Mouse (Mus musculus) hindbrain, embryonic 16.5 days (tissue): ENCODE results near the gene Bicral. TPM values are rescaled to one million over a fixed set of nuclear protein-coding genes. Genes with fewer than 3 reads are reported as not detected.

Experiments used
- ATAC-seq: fragments of 200-750 bp; cut with Nextera tagmentation; 2 replicates; pipeline ENCODE4 v1.8.0; 2017; ENCODE audit warnings: moderate TSS enrichment, moderate library complexity
- H3K27ac ChIP-seq: fragments of 300-500 bp; sonication (generic); 2 replicates; pipeline ENCODE4 v1.5.1; 2014; ENCODE audit warnings: low read depth, mild to moderate bottlenecking, control low read depth, low read length, moderate library complexity
- H3K27me3 ChIP-seq: fragments of 300-500 bp; sonication (generic); replicated peaks from 2 replicates; pipeline ENCODE4 v1.6.1; 2014; ENCODE audit warnings: low read length; ENCODE audit not compliant: control insufficient read depth, insufficient read depth
- H3K36me3 ChIP-seq: fragments of 300-500 bp; sonication (generic); 2 replicates; pipeline ENCODE4 v1.6.1; 2014; ENCODE audit warnings: mild to moderate bottlenecking, low read length, moderate library complexity, mixed read lengths; ENCODE audit not compliant: control insufficient read depth, insufficient read depth
- H3K4me1 ChIP-seq: fragments of 300-500 bp; sonication (generic); 2 replicates; pipeline ENCODE4 v1.6.1; 2014; ENCODE audit warnings: low read depth, low read length; ENCODE audit not compliant: control insufficient read depth, insufficient read depth
- H3K4me2 ChIP-seq: fragments of 300-500 bp; sonication (generic); 2 replicates; pipeline ENCODE4 v1.6.1; 2014; ENCODE audit warnings: mild to moderate bottlenecking, low read length, control low read depth, moderate library complexity
- H3K4me3 ChIP-seq: fragments of 300-500 bp; sonication (generic); 2 replicates; pipeline ENCODE4 v1.5.1; 2014; ENCODE audit warnings: mild to moderate bottlenecking, low read length, control low read depth, moderate library complexity
- H3K9ac ChIP-seq: fragments of 300-500 bp; sonication (generic); 2 replicates; pipeline ENCODE4 v1.6.1; 2014; ENCODE audit warnings: low read depth, mild to moderate bottlenecking, control low read depth, low read length, moderate library complexity
- H3K9me3 ChIP-seq: fragments of 300-500 bp; sonication (generic); 2 replicates; pipeline ENCODE4 v1.6.1; 2014; ENCODE audit warnings: mild to moderate bottlenecking, low read length, moderate library complexity; ENCODE audit not compliant: control insufficient read depth
- WGBS: fragments of 180-500 bp; shearing (Covaris S2); extraction: QIAGEN DNeasy Blood & Tissue Kit; methylation state at CpG from one replicate; pipeline ENCODE4 v1.1.7; 2014; 5-methylcytosine and 5-hydroxymethylcytosine counted together
- polyA plus RNA-seq: library from polyadenylated mRNA; unstranded; fragments of >200 nt; fragmentation: Nextera tagmentation; extraction: Ambion mirVana; gene quantifications from 2 replicates; pipeline ENCODE4 v1.2.1, GENCODE M21; 2015

Gene Bicral
- polyA plus RNA-seq, result 6.0 and 6.2 TPM in 2 replicates

DNA sequence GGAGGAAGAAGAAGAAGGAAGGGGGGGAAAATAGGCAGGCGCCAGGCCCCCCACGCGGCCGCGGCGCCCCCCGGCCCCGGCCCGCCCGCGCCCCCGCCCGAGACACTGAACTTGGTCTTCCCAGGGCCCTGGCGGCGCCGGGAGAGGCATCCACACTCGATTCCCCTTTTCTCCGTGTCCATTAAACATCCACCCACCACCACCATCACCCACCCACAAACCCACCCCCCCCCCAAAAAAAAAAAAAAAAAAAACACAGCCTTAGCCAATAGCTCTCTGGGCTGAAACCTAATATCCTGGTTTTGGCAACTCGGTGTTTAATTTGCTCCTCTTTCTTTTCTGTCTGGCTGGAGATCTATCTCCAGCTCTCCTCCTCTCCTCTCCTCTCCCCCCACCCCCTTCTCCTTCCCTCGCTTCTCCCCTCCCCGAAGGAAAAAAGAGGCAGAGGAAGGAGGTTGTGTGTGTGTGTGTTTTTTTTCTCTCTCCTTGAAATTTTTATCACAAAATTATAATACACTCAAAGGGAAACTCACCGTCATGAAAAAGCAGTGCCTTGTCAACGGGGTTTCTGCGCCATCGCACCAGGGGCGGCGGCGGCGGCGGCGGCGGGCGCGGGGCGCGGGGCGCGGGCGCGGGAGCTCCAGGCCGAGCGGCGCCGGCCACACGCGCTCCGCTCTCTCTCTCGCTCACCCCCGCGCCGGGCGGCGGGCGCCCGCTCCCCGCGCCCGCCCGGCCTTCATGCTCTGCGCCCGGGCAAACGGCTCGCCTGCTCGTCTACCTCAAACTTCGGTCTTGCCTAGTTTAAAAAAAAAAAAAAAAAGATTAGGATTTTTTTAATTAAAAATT is at the start of gene Bicral:
Gene Bicral (minus strand): TSS at position 580 of the 846 bp plus-strand sequence.
- Histone ChIP-seq H3K27me3 (no peaks in the 10 kb centered on the region), H3K4me2 (peak within 1 kb of the TSS; percentile 77), H3K4me3 (peak within 1 kb of the TSS; percentile 90), H3K36me3 (no peaks in the 10 kb centered on the region), H3K4me1 (peaks cover 28% of the 10 kb centered on the region), H3K9ac (peak within 1 kb of the TSS; percentile 100), H3K27ac (peak within 1 kb of the TSS; percentile 100), H3K9me3 (no peaks in the 10 kb centered on the region)
- ATAC-seq, result peak; percentile 70
- under 1% methylated on average over 56 of the region's 65 CpGs for WGBS

DNA sequence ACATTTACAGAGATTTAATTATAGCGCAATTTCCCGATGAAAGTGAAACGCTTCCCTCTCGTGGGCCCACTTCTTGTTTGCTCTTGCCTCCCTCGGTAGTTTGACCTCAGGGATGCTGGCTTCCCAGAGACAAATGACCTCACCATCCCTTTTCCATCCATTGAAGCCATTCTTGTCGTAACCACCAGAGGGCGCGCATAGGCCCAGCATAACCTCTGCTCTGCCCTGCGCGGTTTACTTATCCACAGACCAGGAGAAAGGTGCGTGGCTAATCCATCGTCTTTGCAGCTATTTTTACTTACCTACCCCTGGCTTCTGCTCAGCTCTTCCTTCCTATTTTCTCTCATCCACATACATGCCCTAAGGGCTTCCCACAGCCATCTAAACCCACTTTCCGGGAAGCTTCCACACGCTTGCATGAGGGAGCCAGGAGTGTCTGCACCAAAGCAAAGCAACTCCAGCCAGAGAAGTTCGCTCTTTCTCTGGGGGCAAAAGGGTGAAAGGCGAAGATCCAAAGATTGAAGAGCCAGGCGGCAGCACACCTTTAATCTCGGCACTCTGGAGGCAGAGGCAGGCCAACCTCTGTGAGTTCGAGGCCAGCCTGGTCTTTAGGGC is 45.7 kb upstream of the Bicral start:
- WGBS, result 22% methylated on average over 19 of the region's 19 CpGs
- Histone ChIP-seq H3K27ac (no peak overlapping the region), H3K27me3 (no peaks in the 10 kb centered on the region), H3K4me2 (0 out of 2 replicates have a peak overlapping the region, but pooled peaks have one; percentile 22), H3K36me3 (no peaks in the 10 kb centered on the region), H3K4me1 (no peaks in the 10 kb centered on the region), H3K4me3 (no peak overlapping the region), H3K9me3 (no peaks in the 10 kb centered on the region), H3K9ac (no peak overlapping the region)
- ATAC-seq, result peak; percentile 76

DNA sequence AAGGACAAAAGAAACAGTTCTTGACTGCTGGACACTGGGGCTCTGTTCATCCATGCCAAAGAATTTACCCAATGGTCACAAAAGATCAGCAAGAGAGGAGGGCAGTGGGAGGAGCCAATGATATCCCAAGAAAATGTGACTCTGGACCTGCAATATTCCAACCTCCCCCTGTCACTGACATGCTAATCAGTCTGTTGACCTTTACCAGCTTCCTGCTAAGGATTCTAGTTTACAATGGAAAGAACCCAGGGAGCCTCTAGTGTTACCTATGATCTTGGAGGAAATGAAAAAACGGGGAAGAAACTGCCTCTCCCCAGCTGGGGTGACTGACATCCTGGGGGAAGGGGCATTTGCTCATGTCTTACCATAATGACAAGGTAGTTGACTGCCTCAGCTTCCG is 42.7 kb upstream of the Bicral start:
- H3K4me1 ChIP-seq, result no peaks in the 10 kb centered on the region
- H3K4me2 ChIP-seq, result no peak overlapping the region
- no peaks in the 10 kb centered on the region for H3K27me3 ChIP-seq
- H3K27ac ChIP-seq, result no peak overlapping the region
- no peaks in the 10 kb centered on the region for H3K9me3 ChIP-seq
- no peak for ATAC-seq
- WGBS, result 53% methylated on average over 2 of the region's 2 CpGs
- no peak overlapping the region for H3K4me3 ChIP-seq
- no peaks in the 10 kb centered on the region for H3K36me3 ChIP-seq
- no peak overlapping the region for H3K9ac ChIP-seq

DNA sequence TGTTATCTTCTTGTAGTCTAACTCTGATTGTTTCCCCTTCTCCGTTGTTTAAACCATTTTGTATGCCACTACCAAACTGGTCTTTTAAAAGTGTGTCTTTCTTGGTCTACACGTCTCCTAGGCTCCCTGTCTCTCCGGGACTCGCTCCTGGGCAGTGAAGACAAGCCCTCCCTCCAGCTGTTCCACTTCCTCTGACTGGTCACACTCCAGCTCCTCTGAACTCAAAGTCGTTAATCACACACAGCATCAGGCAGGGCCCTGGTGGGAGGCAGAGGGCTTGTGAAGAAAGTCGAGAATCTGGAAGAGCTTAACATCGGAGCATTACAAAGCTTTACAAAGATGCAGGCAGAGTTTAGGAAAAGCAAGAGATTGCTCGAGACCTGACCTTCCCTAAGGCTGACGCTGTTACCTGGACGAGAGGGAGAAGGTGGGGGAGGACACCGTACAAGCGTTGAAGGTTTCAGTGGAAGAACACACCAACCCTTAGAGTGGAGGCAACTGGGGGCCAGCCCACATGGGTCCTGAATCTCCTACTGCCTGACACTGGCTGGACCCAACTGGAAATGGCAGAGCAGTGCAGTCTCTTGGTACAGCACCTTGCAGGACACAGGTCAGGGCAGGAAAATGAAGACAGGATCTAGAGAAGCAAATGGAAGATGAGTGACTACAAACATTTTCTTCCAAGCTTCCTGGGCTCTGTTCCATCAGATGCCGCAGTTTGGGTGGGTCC is 39.1 kb upstream of the Bicral start:
- Histone ChIP-seq H3K4me1 (peaks cover 10% of the 10 kb centered on the region), H3K4me2 (no peak overlapping the region), H3K27me3 (no peaks in the 10 kb centered on the region), H3K4me3 (no peak overlapping the region), H3K9ac (no peak overlapping the region), H3K36me3 (0 out of 2 replicates have a peak, but pooled peaks cover 1% of the 10 kb centered on the region), H3K27ac (no peak overlapping the region), H3K9me3 (no peaks in the 10 kb centered on the region)
- WGBS, result 52% methylated on average over 13 of the region's 13 CpGs
- no peak for ATAC-seq

DNA sequence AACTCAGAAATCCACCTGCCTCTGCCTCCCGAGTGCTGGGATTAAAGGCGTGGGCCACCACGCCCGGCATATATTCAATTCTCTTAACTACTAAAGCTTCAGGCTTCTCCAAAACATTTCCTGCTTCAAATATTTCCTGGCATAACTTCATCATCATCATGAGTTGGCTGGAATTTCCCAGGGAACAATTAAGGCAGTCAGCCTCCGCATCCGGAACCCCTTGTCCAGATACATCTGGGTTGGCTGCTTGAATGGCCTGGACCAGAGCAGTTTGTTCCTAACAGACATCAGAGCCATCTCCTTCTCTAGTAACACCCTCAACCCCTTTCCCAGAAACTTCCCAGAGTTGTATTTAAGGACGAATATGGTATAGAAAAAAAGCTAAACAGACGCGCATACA is 37.1 kb upstream of the Bicral start:
- 0 out of 2 replicates have a peak, but pooled peaks cover 2% of the 10 kb centered on the region for H3K36me3 ChIP-seq
- 91% methylated on average over 9 of the region's 9 CpGs for WGBS
- H3K27ac ChIP-seq, result no peak overlapping the region
- peaks cover 19% of the 10 kb centered on the region for H3K4me1 ChIP-seq
- ATAC-seq, result no peak
- H3K4me3 ChIP-seq, result no peak overlapping the region
- H3K9me3 ChIP-seq, result no peaks in the 10 kb centered on the region
- no peaks in the 10 kb centered on the region for H3K27me3 ChIP-seq
- no peak overlapping the region for H3K9ac ChIP-seq
- no peak overlapping the region for H3K4me2 ChIP-seq

DNA sequence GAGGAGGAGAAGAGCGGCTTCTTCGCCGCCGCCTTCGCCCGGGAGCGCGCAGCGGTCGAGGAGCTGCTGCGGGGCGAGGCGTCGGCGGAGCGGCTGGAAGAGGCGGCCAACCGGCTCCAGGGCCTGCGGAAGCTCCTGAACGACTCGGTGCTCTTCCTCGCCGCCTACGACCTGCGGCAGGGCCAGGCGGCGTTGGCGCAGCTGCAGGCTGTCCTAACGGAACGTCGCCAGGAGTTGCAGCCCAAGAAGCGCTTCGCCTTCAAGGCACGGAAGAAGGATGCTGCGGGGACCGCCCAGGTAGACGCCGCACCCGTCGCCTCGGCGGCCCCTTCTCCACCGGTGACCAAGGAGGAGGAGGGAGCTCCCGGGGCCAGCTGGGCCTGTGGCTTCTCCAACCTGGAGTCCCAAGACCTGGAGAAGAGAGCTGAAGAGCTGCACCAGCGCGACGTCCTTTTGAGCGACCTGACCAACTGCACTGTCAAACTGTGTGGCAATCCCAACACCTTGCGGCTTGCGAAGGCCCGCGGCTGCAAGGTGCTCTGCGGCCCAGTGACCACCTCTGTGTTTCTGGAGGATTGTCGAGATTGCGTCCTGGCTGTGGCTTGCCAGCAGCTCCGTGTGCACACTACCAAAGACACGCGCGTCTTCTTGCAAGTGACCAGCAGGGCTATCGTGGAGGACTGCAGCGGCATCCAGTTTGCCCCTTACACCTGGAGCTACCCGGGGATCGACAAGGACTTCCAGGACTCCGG is 32.7 kb upstream of the Bicral start:
- peak; percentile 41 for ATAC-seq
- H3K9me3 ChIP-seq, result no peaks in the 10 kb centered on the region
- WGBS, result 2% methylated on average over 64 of the region's 64 CpGs
- 0 out of 2 replicates have a peak, but pooled peaks cover 2% of the 10 kb centered on the region for H3K36me3 ChIP-seq
- peaks cover 21% of the 10 kb centered on the region for H3K4me1 ChIP-seq
- H3K4me2 ChIP-seq, result peak overlapping the region; percentile 74
- H3K27ac ChIP-seq, result peak overlapping the region; percentile 85
- H3K9ac ChIP-seq, result peak overlapping the region; percentile 78
- H3K4me3 ChIP-seq, result peak overlapping the region; percentile 53
- no peaks in the 10 kb centered on the region for H3K27me3 ChIP-seq

DNA sequence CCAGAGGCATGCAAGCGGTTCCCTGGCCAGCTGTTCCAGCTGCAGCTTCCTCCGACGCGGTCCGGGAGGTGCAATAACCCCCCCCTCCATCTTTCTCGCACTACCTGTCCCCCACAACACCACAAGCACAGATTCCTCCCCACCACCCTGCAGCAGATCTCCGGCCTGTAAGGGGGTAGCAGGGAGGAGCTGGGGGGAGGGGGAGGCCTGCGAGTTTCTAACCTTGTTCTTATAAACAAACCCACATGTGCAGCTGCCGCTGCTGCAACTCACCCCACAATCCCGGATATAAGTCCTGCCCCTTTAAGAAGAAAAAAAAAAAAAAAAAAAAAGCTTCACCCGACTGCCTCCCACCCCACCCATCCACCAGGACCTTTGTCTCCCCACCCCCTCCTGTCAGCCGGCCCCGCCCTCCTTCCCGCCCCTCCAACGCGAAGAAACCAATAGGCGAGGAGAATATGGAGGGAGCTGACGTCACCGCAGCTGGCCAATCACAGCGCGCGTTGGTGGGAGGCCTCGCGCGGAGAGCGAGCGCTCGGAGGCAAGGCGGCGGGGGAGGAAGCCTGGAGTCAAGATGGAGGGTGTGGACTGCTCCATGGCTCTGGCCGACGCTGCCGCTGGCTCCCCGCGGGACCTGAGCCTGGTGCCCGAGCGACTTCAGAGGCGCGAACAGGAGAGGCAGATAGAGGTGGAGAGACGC is 32.0 kb upstream of the Bicral start, which contains the start of gene Tbcc:
Gene Tbcc (plus strand): TSS at position 569 of the 700 bp plus-strand sequence.
- under 1% methylated on average over 33 of the region's 40 CpGs for WGBS
- Histone ChIP-seq H3K27me3 (no peaks in the 10 kb centered on the region), H3K4me3 (peak within 1 kb of the TSS; percentile 53), H3K36me3 (0 out of 2 replicates have a peak, but pooled peaks cover 2% of the 10 kb centered on the region), H3K4me1 (peaks cover 24% of the 10 kb centered on the region), H3K27ac (peak within 1 kb of the TSS; percentile 94), H3K4me2 (peak within 1 kb of the TSS; percentile 74), H3K9ac (peak within 1 kb of the TSS; percentile 78), H3K9me3 (no peaks in the 10 kb centered on the region)
- peak; percentile 94 for ATAC-seq

DNA sequence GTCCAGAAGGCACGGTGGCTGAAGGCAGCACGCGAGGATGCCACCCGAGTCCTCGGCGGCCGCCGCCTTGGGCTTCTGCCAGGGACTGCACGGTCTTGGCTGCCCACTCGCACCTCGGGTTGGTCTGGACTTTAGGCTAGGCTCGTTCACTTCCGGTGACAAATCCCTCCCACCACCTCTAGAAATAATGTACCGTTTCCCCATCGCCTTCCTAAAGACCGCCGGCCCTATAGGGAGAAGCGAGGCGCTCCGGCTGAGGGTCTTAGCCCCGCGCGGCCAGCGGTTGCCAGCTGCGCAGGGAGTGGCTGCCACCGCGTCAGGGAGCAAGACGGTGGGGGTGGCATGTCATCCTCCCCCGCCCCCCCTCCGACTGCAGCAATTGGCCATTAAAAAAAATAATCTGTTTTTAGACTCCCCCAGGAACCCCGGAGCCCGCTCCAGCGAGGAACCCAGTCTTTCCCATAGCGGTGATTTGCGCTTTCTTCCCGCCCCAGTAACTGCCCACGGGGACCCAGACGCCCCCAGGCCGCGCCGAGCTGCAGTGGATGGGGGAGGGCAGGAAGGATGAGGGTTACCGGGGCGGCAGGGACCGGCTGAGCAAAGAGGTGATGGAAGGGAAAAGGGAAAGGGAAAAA is 31.3 kb upstream of the Bicral start:
- Histone ChIP-seq H3K4me1 (peaks cover 24% of the 10 kb centered on the region), H3K27me3 (no peaks in the 10 kb centered on the region), H3K9ac (peak overlapping the region; percentile 74), H3K4me3 (peak overlapping the region; percentile 53), H3K9me3 (no peaks in the 10 kb centered on the region), H3K36me3 (0 out of 2 replicates have a peak, but pooled peaks cover 2% of the 10 kb centered on the region), H3K27ac (peak overlapping the region; percentile 94), H3K4me2 (peak overlapping the region; percentile 69)
- peak; percentile 56 for ATAC-seq
- 0% methylated on average over 38 of the region's 44 CpGs for WGBS
